In genomic region chr3:84166073-84166472, GRCm38 (mm10) we compare ENCODE assay signal across 28 mouse cellular contexts. TPM values are rescaled to one million over a fixed set of nuclear protein-coding genes. Genes with fewer than 3 reads are reported as not detected.
DNase-seq lines count a peak whose midpoint lies in the region; ATAC-seq and TF ChIP-seq lines count a peak whose summit lies in the region.
"Had no signal": no experiment of that assay in that cellular context is flagged by ENCODE, and none has a peak within 500 bp of the region (broad histone marks: within the 10 kb centered on the region; RNA-seq: fewer than 3 reads in every experiment).

No protein-coding gene starts in this region.

- 61% methylated on average over 5 of the region's 5 CpGs for WGBS in forebrain, postnatal 0 days
- 86% methylated on average over 5 of the region's 5 CpGs for WGBS in forebrain, embryonic 14.5 days
- WGBS in intestine, postnatal 0 days, result 56% methylated on average over 5 of the region's 5 CpGs
- WGBS in intestine, embryonic 16.5 days, result 84% methylated on average over 5 of the region's 5 CpGs

- no peak overlapping the region for H3K9ac ChIP-seq in forebrain, postnatal 0 days
- no peak overlapping the region for H3K9ac ChIP-seq in forebrain, embryonic 14.5 days (ENCODE audit: low read length)
- no peak overlapping the region for H3K9ac ChIP-seq in intestine, postnatal 0 days (ENCODE audit: low read depth, low read length)
- H3K9ac ChIP-seq in intestine, embryonic 16.5 days (ENCODE audit: low read depth, low read length), result no peak overlapping the region
- H3K9ac ChIP-seq: embryonic facial prominence, embryonic 12.5 days; embryonic facial prominence, embryonic 15.5 days; forebrain, embryonic 12.5 days; hindbrain, embryonic 13.5 days; intestine, embryonic 15.5 days had no signal

- no peak overlapping the region for H3K4me3 ChIP-seq in forebrain, postnatal 0 days (ENCODE audit: low read depth, low read length)
- H3K4me3 ChIP-seq in forebrain, embryonic 14.5 days (ENCODE audit: low read depth, low read length), result no peak overlapping the region
- no peak overlapping the region for H3K4me3 ChIP-seq in intestine, postnatal 0 days (ENCODE audit: low read depth, low read length)
- H3K4me3 ChIP-seq in intestine, embryonic 16.5 days (ENCODE audit: low read length), result no peak overlapping the region
- no peak overlapping the region for H3K4me3 ChIP-seq in cortical plate, adult 2 months (ENCODE audit: insufficient read depth, low read length)
- H3K4me3 ChIP-seq: embryonic facial prominence, embryonic 12.5 days; embryonic facial prominence, embryonic 15.5 days; forebrain, embryonic 12.5 days; hindbrain, embryonic 10.5 days; hindbrain, embryonic 13.5 days; intestine, embryonic 15.5 days had no signal

- no peak for DNase-seq in forebrain, postnatal 0 days
- DNase-seq in forebrain, embryonic 14.5 days (ENCODE audit: low spot score), result no peak
- DNase-seq in brain, adult 2 months (ENCODE audit: low read depth, low spot score), result peak; percentile 50
- DNase-seq: adrenal gland, adult 2 months; adrenal gland, postnatal 14 days; cerebellum, adult 11-12 months; cerebellum, adult 8-10 months; cerebellum, postnatal 14 days; gastrocnemius, postnatal 10 days; gastrocnemius, postnatal 36 days; heart, postnatal 36 days; kidney, adult 2 months had no signal

- no peak for TF ChIP-seq POLR2A in cortical plate, adult 2 months (IDR thresholded peaks at IDR 0.05; ENCODE audit: extremely low read depth, insufficient read depth, low read length)

- no peaks in the 10 kb centered on the region for H3K9me3 ChIP-seq in forebrain, postnatal 0 days (ENCODE audit: low read length)
- no peaks in the 10 kb centered on the region for H3K9me3 ChIP-seq in forebrain, embryonic 14.5 days (replicated peaks; ENCODE audit: control insufficient read depth, low read length)
- H3K9me3 ChIP-seq in intestine, postnatal 0 days (ENCODE audit: control insufficient read depth), result no peaks in the 10 kb centered on the region
- no peaks in the 10 kb centered on the region for H3K9me3 ChIP-seq in intestine, embryonic 16.5 days (ENCODE audit: control insufficient read depth, low read length)
- H3K9me3 ChIP-seq: embryonic facial prominence, embryonic 12.5 days; embryonic facial prominence, embryonic 15.5 days; forebrain, embryonic 12.5 days; hindbrain, embryonic 10.5 days; hindbrain, embryonic 13.5 days; intestine, embryonic 15.5 days had no signal

- no peaks in the 10 kb centered on the region for H3K4me1 ChIP-seq in forebrain, postnatal 0 days (ENCODE audit: insufficient read depth)
- no peaks in the 10 kb centered on the region for H3K4me1 ChIP-seq in forebrain, embryonic 14.5 days (ENCODE audit: control insufficient read depth, insufficient read depth, low read length)
- no peaks in the 10 kb centered on the region for H3K4me1 ChIP-seq in intestine, postnatal 0 days (replicated peaks; ENCODE audit: control insufficient read depth, insufficient read depth, low read length)
- H3K4me1 ChIP-seq in intestine, embryonic 16.5 days (ENCODE audit: control insufficient read depth, insufficient read depth, low read length), result no peaks in the 10 kb centered on the region
- H3K4me1 ChIP-seq in cortical plate, adult 2 months (ENCODE audit: control insufficient read depth, insufficient read depth, low read length), result no peaks in the 10 kb centered on the region
- H3K4me1 ChIP-seq: embryonic facial prominence, embryonic 12.5 days; embryonic facial prominence, embryonic 15.5 days; forebrain, embryonic 12.5 days; hindbrain, embryonic 10.5 days; hindbrain, embryonic 13.5 days; intestine, embryonic 15.5 days had no signal

- peak; percentile 32 for ATAC-seq in forebrain, postnatal 0 days
- ATAC-seq in forebrain, embryonic 14.5 days, result no peak
- peak; percentile 43; the same call in 1 of the 2 replicates for ATAC-seq in intestine, postnatal 0 days
- ATAC-seq in intestine, embryonic 16.5 days, result no peak
- ATAC-seq: CD4-positive, CD25-positive, alpha-beta regulatory T cell, adult 4 months; hindbrain, embryonic 16.5 days; intestine, embryonic 15.5 days had no signal

- TF ChIP-seq CTCF in forebrain, postnatal 0 days (IDR thresholded peaks at IDR 0.05; ENCODE audit: low read depth), result no peak
- TF ChIP-seq CTCF in intestine, postnatal 0 days (IDR thresholded peaks at IDR 0.05; ENCODE audit: low read depth), result no peak
- TF ChIP-seq CTCF in cortical plate, adult 2 months (IDR thresholded peaks at IDR 0.05; ENCODE audit: extremely low read depth, insufficient read depth, low read length), result no peak

- H3K27me3 ChIP-seq in forebrain, postnatal 0 days (ENCODE audit: insufficient read depth, low read length), result no peaks in the 10 kb centered on the region
- no peaks in the 10 kb centered on the region for H3K27me3 ChIP-seq in forebrain, embryonic 14.5 days (replicated peaks; ENCODE audit: control insufficient read depth, insufficient read depth, low read length)
- no peaks in the 10 kb centered on the region for H3K27me3 ChIP-seq in intestine, postnatal 0 days (replicated peaks; ENCODE audit: control insufficient read depth, insufficient read depth, low read length)
- no peaks in the 10 kb centered on the region for H3K27me3 ChIP-seq in intestine, embryonic 16.5 days (replicated peaks; ENCODE audit: control insufficient read depth, insufficient read depth, low read length)
- H3K27me3 ChIP-seq: embryonic facial prominence, embryonic 12.5 days; embryonic facial prominence, embryonic 15.5 days; forebrain, embryonic 12.5 days; hindbrain, embryonic 13.5 days; intestine, embryonic 15.5 days had no signal

- no peak overlapping the region; the same call in 1 of the 2 replicates for H3K27ac ChIP-seq in forebrain, postnatal 0 days (ENCODE audit: low read depth, low read length)
- H3K27ac ChIP-seq in forebrain, embryonic 14.5 days (ENCODE audit: low read depth, low read length), result no peak overlapping the region
- H3K27ac ChIP-seq in intestine, postnatal 0 days (ENCODE audit: low read depth, low read length), result no peak overlapping the region
- no peak overlapping the region for H3K27ac ChIP-seq in intestine, embryonic 16.5 days (ENCODE audit: low read length)
- 0 out of 2 replicates have a peak overlapping the region, but pooled peaks have one; percentile 31 for H3K27ac ChIP-seq in cortical plate, adult 2 months (ENCODE audit: insufficient read depth, low read length)
- H3K27ac ChIP-seq: embryonic facial prominence, embryonic 12.5 days; embryonic facial prominence, embryonic 15.5 days; forebrain, embryonic 12.5 days; hindbrain, embryonic 10.5 days; hindbrain, embryonic 13.5 days; intestine, embryonic 15.5 days had no signal

- no peak overlapping the region for H3K4me2 ChIP-seq in forebrain, postnatal 0 days (ENCODE audit: low read depth)
- no peak overlapping the region for H3K4me2 ChIP-seq in forebrain, embryonic 14.5 days (ENCODE audit: low read length)
- H3K4me2 ChIP-seq in intestine, postnatal 0 days (replicated peaks; ENCODE audit: low read depth), result no peak overlapping the region
- no peak overlapping the region for H3K4me2 ChIP-seq in intestine, embryonic 16.5 days (ENCODE audit: low read depth, low read length)
- H3K4me2 ChIP-seq: embryonic facial prominence, embryonic 12.5 days; embryonic facial prominence, embryonic 15.5 days; forebrain, embryonic 12.5 days; heart, embryonic 11.5 days; hindbrain, embryonic 13.5 days; intestine, embryonic 15.5 days had no signal

- H3K36me3 ChIP-seq in forebrain, postnatal 0 days (ENCODE audit: insufficient read depth), result peaks cover 47% of the 10 kb centered on the region
- H3K36me3 ChIP-seq in forebrain, embryonic 14.5 days (ENCODE audit: control insufficient read depth, insufficient read depth, low read length), result peaks cover 82% of the 10 kb centered on the region
- H3K36me3 ChIP-seq in intestine, postnatal 0 days (ENCODE audit: control insufficient read depth, insufficient read depth), result peaks cover 40% of the 10 kb centered on the region
- H3K36me3 ChIP-seq in intestine, embryonic 16.5 days (ENCODE audit: control insufficient read depth, insufficient read depth, low read length), result peaks cover 3% of the 10 kb centered on the region; the same call in 1 of the 2 replicates
- H3K36me3 ChIP-seq: intestine, embryonic 15.5 days had no signal

RNA-seq across cellular contexts. Expression of gene Gm6525, which starts 7.8 kb away (rescaled TPM):
- total RNA-seq in forebrain, postnatal 0 days (2014; rRNA removed), result 0.29 TPM in 1 of 2 replicates, not detected in the other
- 0.33 and 2.1 TPM in 2 replicates for polyA plus RNA-seq in forebrain, postnatal 0 days (2015; fragmentation: Nextera tagmentation; extraction: Ambion mirVana)
- 0.87 and 0.97 TPM in 2 replicates for polyA plus RNA-seq in forebrain, embryonic 14.5 days (2014; fragmentation: Nextera tagmentation; extraction: Ambion mirVana)
- 0.56 and 0.93 TPM in 2 replicates for polyA plus RNA-seq in intestine, postnatal 0 days (2015; fragmentation: Nextera tagmentation; extraction: Ambion mirVana)
- polyA plus RNA-seq in intestine, embryonic 16.5 days (2015; fragmentation: Nextera tagmentation; extraction: Ambion mirVana), result 1.2 and 1.4 TPM in 2 replicates
- polyA plus RNA-seq in cortical plate, adult 2 months (2012; rRNA removed), result not detected in 2 replicates
- total RNA-seq: adrenal gland, postnatal 4 days; gastrocnemius, adult 18-20 months; gastrocnemius, postnatal 36 days; heart, adult 8-10 months; heart, postnatal 36 days had no signal
- polyA plus RNA-seq: adrenal gland, adult 2 months; brain, embryonic 14.5 days; heart, embryonic 11.5 days; kidney, adult 2 months had no signal

RNA-seq across cellular contexts. Expression of gene Mnd1, which starts 10.5 kb away (rescaled TPM):
- 2.1 and 3.0 TPM in 2 replicates for total RNA-seq in forebrain, postnatal 0 days (2014; rRNA removed)
- 2.4 and 2.5 TPM in 2 replicates for polyA plus RNA-seq in forebrain, postnatal 0 days (2015; fragmentation: Nextera tagmentation; extraction: Ambion mirVana)
- polyA plus RNA-seq in forebrain, embryonic 14.5 days (2014; fragmentation: Nextera tagmentation; extraction: Ambion mirVana), result 2.8 and 3.6 TPM in 2 replicates
- polyA plus RNA-seq in intestine, postnatal 0 days (2015; fragmentation: Nextera tagmentation; extraction: Ambion mirVana), result 6.5 and 6.7 TPM in 2 replicates
- 8.0 and 9.9 TPM in 2 replicates for polyA plus RNA-seq in intestine, embryonic 16.5 days (2015; fragmentation: Nextera tagmentation; extraction: Ambion mirVana)
- 0.79 and 0.94 TPM in 2 replicates for polyA plus RNA-seq in cortical plate, adult 2 months (2012; rRNA removed)

Comparison
In these comparisons a context has a peak if more than half of its experiments do, and no peak if none do; other contexts are left out.
1. ATAC-seq: peak in forebrain, postnatal 0 days (single experiment) and intestine, postnatal 0 days (single experiment); none in forebrain, embryonic 14.5 days (single experiment) and intestine, embryonic 16.5 days (single experiment).